Mouse (Mus musculus): Measurements from ENCODE around the gene Rab27a.
"Not testable (repeated sequence)": the region's sequence is repeated elsewhere in the genome, so short reads cannot be mapped to it uniquely, and the experiment has no call there.

Rab27a gene

DNA sequence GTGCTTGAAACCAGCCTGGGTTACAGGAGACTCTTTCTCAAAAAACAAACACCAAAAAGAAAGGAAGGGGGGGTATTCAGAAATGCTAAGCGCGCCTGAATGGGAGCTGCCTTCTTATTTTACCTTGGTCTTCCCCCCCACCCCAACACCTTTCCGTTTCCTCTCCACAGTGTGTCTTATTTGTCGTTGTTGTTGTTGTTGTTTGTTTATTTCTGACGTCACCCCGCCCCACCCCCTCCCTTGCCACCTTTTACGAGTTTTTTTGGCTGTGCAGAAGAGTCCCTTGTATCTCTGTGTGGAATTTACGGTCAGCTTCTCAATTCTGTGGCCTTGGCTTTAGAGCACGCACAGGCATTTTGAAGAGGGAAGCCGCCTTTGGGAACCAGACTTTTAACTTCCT is 1.1 kb downstream of the Rab27a start:
- DNase-seq (ENCODE audit: low read depth, low spot score), result no peak

DNA sequence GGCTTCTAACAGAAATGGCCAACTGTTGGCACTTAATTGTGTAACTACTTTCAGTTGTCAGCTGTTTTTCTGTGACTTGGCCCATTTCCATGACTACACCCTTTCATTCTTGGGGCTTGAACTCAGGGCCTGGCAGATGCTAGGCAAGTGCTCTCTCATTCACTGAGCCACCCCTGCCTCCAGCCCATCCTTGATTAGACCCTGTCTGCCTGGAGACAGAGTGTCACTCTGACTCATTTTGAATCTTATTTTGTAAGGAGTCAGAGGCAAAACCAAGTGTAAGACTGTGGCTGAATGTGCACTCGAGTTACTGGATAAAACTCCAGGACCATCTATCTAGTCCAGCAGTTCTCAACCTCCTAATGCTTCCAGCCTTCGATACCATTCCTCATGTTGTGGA is 3.3 kb downstream of the Rab27a start:
- DNase-seq (ENCODE audit: low read depth, low spot score), result no peak

DNA sequence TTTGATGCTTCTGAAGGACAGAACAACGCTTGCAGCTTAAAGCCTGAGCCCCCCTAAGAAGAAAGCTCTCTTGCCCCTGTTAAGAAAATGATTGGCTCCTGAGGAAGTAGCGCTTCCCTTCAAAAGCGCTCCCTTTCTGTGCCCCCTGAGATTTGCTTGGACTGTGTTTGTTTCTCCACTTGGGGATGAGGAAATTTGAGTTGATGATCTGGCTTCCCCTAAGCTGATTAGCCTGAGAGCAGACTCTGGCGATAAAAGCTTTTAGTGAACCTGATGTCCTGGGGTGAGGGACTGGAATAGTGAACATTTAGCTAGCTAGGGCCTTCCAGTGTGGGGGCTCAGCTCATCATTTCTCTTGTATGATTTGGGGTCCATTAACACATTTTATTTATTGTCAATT is 4.3 kb downstream of the Rab27a start:
- no peak for DNase-seq (ENCODE audit: low read depth, low spot score)

DNA sequence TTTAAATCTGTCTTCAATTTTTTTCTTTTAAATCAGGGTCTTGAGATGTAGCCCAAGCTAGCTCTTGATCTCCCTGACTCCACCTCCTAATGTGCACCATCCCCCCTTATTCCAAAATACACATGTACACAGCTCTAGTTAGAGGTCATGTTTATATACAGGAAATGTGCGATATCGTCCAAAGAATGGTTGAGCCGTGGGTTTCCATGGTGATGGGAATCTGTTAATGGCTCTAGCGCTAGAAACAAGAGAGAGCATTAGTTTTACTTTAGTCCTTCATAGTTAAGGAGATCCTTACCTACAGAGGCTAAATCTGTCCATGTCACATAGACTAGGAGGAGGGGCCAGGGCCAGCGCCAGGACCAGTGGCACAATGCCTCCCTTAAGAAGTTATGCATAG is 5.2 kb downstream of the Rab27a start:
- peak; percentile 16 for DNase-seq (ENCODE audit: low read depth, low spot score)

DNA sequence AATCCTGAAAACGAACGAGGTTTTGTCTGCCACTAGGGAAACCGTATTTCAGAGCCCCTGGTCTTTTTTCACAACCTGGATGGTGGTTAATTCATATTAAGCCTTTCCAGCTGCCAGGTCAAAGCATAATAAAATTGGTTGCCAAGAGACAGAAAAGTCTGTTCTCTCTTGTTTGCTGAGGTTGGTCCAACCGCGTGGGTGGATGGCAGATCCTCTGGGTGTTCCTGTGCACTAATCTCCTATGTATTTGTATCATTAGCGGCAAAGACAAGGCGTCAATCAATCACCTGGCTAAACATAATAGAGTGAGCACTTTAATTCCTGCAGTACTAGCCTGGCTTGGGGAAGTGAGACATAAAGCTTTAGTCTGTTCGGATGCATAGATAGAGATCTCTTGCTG is 6.0 kb downstream of the Rab27a start:
- DNase-seq (ENCODE audit: low read depth, low spot score), result peak; percentile 57

DNA sequence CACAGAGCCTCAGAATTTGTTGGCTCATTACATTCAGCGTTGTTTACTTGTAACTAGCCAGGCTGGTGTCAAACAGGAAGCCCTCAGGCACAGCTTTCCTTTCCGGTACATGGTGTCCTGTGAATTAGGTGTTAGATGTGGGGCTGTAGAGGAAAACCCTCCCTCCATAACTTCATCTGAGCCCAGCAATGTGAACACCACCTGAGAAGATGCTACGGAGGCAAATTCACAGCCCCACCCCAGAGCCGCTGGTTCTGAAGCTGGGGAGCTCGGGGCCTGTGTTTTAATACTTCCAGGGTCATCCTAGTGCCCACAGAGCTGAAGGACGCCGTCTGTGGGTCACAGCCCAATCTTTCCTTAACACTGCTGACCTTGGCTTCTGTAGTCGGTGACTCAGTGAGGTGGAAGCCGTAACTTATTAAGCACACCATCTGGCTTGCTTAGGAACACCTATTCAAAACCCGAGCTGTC is 10.8 kb downstream of the Rab27a start:
- DNase-seq (ENCODE audit: low read depth, low spot score), result peak; percentile 59

DNA sequence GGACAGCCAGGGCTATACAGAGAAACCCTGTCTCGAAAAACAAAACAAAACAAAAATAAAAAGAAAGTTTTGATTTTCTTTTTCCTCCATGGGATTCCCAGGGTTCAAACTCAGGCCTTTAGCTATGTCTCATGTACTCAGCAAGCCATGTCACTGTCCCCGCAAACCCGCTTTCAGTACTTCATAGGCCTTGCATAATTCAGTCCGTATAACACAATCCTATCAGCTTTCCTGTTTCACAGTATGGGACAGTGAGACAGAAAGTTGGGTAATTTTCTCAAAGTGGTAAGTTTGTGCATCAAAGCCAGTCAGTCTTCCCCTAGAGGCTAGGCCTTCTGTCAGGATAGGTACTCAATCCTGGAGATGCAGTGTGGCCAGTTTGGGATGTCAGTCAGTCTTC is 14.6 kb downstream of the Rab27a start:
- DNase-seq (ENCODE audit: low read depth, low spot score), result no peak

DNA sequence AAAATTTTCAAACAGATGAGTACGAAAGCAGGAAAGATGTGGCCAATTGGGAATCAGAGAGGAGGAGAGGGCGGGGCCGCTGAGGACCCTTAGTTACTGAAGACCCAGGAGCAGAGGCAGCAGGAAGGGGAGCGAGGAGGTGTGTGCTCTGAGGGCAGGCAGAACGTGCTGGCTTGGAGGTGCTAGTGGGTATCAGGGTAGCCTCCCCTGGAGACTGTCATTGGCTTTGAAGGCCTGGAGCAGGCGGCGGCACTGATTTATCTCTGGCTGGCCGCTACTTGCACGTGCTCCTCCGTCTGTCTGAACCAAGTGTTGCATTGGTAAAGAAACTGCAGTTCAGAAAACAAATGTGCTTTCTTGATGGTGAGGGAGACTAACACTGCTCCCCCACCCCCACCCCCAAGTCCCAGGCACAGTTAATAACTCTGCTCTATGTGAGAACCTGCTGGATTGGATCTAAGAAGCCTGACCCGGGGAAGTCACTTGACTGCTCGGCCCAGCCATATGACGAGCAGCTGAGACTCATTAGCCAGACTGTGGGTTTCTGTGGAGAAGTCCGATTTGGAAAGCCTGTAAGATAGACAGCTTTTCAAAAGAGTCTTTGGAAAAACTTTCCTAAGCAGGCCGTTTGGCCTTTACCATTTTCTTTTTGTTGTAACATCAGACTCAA is 19.1 kb downstream of the Rab27a start:
- DNase-seq (ENCODE audit: low read depth, low spot score), result no peak

DNA sequence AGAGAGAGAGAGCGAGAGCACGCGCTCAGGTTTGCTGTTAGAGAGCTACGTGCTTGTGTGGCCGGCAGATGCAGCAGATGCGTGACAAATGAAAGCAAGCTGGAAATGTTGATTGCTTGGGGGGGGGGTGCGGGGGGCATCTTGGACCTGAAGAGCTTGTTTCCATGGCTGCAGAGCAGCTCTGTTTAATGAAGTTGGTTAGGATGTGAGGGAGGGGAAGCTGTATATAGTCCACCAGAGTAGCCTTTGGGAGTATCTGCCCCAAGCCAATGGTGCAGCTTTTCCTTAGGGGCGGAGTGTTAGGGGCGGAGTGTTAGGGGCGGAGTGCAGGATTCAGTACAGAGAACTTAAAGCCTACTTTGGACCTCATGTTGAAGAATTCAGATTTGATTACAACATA is 22.4 kb downstream of the Rab27a start:
- DNase-seq (ENCODE audit: low read depth, low spot score), result no peak

DNA sequence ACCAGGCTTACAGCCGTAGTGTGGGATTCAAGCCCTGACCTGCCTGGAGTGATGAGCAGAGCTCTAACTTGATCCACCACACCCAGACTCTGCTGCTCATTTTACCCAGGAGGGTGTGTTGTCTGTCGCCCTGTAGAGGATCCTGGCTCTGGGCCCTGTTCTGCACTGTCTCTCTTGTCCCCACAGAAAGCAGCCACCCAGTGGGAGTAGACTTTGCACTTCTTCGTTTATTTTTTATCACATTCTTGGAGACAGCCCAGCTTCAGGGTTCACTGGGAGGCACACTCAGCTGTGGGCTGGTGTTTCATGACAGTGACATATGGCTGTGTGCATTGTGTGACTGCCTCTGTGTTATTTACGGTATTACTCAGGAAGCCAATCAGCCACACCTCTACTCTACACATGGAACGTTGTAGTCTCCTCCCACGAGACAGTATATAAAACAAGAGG is 23.6 kb downstream of the Rab27a start:
- DNase-seq (ENCODE audit: low read depth, low spot score), result peak; percentile 86

DNA sequence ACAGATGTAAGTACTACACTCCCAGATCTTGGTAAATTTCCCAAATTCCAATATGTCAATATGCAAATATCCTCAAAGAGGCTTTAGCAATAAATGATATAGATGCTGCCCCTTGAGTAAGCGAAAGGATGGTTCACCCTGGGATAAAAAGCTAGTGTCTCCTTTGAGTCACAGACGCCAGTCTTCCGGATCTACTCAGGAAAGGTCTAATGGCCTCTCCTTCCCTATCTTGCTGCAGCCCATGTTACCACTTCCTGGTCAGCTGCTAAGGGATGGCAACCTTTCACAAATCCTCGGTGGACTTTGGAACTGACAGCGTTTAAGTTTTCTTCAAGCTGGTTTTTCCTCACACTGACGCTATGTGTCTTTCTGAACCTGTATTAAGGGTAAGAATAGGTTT is 24.0 kb downstream of the Rab27a start:
- no peak for DNase-seq (ENCODE audit: low read depth, low spot score)

DNA sequence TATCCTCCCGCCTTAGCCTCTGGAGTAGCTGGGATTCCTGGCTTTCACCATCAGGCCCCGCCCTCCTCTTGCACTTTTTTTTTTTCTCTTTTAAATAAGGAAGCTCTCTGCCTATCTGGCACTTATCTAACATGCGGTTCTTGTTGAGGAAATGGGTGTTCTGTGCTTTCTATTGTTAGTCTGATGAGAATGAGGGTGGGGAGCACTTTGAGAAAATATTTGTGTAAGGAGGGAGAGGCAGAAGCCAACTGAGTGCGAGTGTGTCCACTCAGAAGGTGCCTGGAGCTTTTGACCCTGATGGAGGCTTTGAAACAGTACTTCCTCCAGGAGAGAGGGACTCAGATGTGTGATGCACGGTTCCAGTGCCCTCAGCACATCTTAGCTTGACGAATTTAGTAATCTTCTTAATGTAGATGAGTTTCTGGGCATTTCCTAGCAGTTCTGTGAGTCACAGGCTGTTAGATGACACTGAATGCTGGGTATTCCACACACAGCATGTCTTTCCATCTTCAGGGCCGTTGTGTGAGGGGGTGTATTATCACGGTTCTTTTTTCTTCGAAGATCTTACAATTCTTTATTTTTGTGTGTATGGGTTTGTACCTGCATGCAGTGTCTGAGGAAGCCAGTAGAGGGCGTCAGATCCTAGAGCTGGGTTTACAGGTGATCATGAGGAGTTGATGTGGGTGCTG is 26.5 kb downstream of the Rab27a start:
- peak; percentile 66 for DNase-seq (ENCODE audit: low read depth, low spot score)

DNA sequence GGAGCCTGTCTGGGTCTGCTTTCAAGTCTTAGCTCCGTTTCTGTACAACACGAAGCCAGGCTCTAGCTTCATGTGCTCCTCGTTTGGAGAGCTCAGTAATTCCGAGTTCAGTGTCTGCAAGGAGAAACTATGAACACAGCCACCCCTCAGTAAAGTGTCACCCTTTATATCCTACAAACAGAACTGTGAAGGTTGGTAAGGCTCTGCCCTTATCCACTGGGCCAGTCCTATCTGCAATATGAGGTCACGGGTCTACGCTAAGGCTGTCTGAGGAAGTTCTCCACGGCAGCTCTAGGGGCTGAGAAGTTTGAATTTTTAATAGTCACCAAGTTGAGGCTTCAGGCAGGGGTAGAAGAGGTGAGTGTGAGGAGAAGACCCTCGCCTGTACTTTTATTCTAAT is 27.8 kb downstream of the Rab27a start:
- no peak for DNase-seq (ENCODE audit: low read depth, low spot score)

DNA sequence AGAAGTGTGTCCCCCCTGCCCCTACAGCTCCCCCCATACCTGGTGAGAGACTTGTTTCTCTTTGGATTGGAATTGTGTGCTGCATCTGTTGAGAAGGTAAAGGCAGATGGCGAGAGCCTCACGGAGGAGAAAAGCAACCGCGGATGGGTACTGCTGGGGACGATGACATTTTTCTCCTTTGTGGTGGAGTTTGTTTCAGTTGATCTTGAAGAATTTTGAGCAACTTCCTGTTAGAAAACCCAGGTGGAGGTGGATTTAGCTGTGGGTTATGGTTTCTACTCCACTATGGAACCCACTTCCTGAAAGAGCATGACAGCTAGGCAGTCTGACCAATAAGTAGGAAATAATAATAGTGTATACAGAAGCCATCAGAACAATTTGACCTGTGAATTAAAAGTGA is 28.5 kb downstream of the Rab27a start:
- no peak for DNase-seq (ENCODE audit: low read depth, low spot score)

DNA sequence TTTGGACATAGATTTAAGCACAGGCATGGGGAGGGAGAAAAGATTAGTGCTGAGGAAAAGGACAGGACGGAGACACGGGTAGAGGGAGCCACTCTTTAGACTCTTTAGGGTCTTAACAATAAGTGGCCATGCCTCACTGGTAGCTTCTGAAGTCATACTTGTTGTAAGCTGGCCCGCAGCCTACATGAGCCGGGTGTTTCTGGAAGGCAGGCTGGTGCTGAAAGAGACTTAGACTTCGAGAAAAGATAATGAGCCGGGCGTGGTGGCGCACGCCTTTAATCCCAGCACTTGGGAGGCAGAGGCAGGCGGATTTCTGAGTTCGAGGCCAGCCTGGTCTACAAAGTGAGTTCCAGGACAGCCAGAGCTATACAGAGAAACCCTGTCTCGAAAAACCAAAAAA is 34.7 kb downstream of the Rab27a start:
- not testable (repeated sequence) for DNase-seq (ENCODE audit: low read depth, low spot score)

DNA sequence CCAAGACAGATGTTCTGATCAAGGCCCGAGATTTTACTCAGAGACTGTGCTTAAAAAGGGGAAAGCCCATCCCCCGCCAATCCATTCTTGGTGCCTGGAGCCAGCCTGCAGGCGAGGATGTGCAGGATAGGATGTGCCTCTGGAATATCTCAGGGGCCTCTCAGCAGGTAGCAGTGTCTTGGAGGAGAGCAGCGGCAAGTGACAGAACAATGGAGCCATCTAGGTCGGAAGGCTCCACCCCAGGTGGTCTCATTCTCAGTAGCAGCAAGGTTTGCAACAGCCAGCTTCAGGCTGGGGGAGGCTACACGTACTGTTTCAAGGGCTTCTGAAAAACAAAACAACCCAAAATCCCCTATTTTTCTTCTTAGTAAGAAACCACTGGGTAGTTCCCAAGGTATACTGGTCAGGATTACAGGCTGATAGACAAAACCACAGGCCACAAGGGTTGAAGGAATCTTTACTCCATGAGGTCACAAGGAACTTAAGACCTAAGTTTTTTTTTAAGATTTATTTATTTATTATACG is 35.2 kb downstream of the Rab27a start:
- no peak for DNase-seq (ENCODE audit: low read depth, low spot score)

DNA sequence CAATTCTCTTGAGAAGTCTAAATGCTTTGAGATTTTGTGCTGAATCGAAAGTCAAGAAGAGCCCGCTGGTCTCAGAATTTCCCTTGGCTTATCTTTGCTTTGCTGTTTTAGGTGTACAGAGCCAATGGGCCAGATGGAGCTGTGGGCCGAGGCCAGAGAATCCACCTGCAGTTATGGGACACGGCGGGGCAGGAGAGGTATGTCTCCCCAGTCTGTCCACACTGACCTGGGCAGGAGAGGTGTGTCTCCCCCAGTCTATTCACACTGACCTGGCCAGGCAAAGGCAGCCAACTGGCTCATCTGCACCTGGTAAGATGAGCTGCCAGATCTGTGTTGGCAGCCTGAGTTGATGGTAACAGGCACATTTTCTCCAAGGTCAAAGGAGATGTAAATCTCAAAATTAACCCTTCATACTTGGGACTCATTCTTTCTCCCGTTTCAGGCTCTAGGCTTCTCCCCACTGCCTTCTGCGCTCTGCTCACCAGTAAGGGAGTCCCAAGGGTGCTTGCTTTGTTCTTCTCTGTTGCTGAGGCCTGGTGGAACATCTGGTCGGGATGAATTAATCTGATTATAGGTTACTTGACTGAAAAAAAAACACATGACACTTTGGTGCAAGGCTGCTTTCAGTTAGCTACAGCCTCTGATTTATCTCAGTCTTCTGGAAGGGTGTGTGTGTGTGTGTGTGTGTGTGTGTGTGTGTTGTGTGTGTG is 37.8 kb downstream of the Rab27a start:
- DNase-seq (ENCODE audit: low read depth, low spot score), result peak; percentile 95

DNA sequence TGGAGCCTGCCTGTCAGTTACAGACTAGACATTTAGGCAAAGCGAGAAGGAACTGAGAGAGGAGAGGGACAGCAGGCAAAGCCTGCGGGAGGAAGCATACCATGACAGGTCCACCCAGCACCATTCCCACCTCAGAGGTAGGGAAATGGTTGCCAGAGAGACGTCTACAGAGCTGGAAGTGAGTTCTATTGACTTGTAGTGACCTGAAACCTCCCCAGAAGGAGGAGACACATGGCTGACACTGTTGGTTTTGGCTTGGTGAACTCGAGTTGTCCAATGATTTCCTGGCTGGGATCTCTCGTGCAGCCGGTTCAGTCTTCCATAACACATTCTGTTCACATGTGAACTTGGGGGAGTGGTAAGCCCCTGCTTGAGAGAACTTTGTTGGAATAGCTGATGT is 39.3 kb downstream of the Rab27a start:
- peak; percentile 27 for DNase-seq (ENCODE audit: low read depth, low spot score)

DNA sequence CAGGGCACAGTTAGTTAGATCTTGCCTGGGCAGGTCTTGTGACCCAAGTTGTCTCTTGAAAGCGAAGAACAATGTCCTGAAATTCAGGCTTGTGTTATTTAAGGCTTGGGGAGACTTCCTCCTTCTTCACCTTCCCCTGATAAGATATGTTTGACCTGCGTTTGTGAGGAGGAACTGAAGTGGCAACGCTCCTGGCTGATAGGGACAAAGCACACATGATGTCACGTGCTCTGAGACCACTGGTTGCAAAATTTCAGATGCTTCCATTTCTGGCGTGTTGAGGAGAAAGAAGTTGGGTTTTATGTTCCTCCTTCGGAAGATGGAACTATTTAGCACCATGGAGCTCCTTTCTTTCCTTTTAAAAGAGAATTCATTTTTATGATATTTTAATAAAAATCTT is 41.2 kb downstream of the Rab27a start:
- DNase-seq (ENCODE audit: low read depth, low spot score), result peak; percentile 16

DNA sequence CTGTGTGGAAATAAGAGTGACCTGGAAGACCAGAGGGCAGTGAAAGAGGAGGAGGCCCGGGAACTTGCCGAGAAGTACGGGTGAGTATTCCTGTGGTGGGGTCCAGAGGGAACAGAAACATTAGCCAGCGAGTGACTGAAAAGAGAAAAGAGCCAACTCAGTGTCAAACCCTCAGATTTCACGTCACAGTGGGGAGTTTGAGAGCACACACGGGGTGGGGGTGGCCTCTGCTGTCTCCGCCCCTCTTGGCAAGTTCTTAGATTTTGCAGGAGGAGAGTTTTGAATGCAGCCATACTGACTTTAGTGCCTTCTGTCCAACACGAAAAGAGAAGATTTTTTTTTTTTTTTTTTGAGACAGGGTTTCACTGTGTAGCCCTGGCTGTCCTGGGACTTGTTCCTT is 42.5 kb downstream of the Rab27a start:
- DNase-seq (ENCODE audit: low read depth, low spot score), result no peak

DNA sequence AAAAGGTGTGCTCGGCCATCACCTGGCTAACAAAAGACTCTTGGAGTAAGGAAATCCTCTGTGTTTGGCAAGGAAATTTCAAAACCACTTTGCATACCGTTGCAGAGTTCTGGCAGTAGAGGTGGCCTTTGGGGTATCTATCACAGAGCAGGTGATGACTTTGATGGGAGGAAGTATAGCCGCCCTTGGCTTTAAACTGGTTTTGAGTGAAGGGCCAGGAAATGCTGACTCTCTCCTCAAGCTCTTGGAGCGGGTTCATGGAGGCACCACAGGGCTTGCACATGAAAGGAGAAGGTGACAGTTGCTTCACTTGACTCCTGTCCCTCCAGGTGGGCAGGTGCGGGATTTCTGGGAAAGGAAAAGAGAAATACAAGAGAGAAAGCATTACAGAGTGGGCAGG is 42.9 kb downstream of the Rab27a start:
- no peak for DNase-seq (ENCODE audit: low read depth, low spot score)

DNA sequence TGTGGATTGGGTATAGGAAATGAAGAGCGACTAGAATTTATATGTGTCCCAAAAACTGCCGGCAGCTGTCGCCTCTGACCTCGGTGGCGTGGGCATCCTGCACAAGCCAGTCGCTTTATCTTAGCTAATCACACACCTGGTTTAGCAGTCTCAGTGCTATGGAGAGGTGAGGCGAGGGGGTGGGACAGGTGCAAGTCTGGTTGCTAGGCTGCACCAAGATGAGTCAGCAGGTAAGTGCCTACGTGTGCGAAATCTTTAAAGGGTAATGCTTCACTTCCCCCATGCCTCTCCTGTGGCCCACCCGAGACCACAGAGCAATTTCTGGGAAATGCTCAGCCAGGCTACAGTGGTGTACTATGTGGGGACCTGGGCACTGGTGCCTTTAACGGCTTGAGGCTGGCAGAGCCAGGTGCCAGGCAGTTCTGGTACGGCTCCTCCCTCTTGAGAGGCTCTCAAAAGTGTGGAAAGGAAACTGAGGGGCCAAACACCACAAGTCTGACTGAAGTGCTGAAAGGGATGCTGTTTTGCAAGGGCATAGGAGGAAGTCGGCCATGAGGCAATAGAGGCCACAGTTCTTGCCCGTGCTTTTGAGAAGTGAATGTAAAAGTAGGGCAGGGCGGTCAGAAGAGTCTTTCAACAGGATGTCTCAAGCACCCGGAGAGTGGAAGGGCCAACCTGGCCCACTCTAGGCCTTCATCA is 44.7 kb downstream of the Rab27a start:
- peak; percentile 48 for DNase-seq (ENCODE audit: low read depth, low spot score)

Data from brain, adult 2 months (tissue).